Mouse (Mus musculus) ES-Bruce4 (cell line): Measurements from ENCODE around the gene Ltc4s. TPM values are rescaled to one million over a fixed set of nuclear protein-coding genes. Genes with fewer than 3 reads are reported as not detected.

ENCODE experiments used
- H3K27ac ChIP-seq: 2 replicates; pipeline ENCODE4 v1.5.1; 2012; ENCODE audit warnings: low read length, inconsistent platforms; ENCODE audit not compliant: insufficient read depth
- H3K27me3 ChIP-seq: 2 replicates; pipeline ENCODE4 v1.6.1; 2012; ENCODE audit warnings: mild to moderate bottlenecking, low read length, inconsistent platforms; ENCODE audit not compliant: control insufficient read depth, poor library complexity, insufficient read depth, severe bottlenecking
- H3K36me3 ChIP-seq: 2 replicates; pipeline ENCODE4 v1.6.1; 2012; ENCODE audit warnings: inconsistent platforms, mild to moderate bottlenecking, low read length, moderate library complexity; ENCODE audit not compliant: control insufficient read depth, poor library complexity, insufficient read depth, severe bottlenecking
- H3K4me1 ChIP-seq: one replicate; pipeline ENCODE4 v1.8.1; 2011; ENCODE audit warnings: low read length; ENCODE audit not compliant: control insufficient read depth, insufficient read depth
- H3K4me3 ChIP-seq: 2 replicates; pipeline ENCODE4 v1.5.1; 2011; ENCODE audit warnings: low read depth, mild to moderate bottlenecking, low read length
- H3K9ac ChIP-seq: 2 replicates; pipeline ENCODE4 v1.6.1; 2012; ENCODE audit warnings: low read depth, mild to moderate bottlenecking, inconsistent platforms; ENCODE audit not compliant: poor library complexity, severe bottlenecking
- H3K9me3 ChIP-seq: replicated peaks from 2 replicates; pipeline ENCODE4 v1.6.1; 2012; ENCODE audit warnings: mild to moderate bottlenecking, low read length, inconsistent platforms; ENCODE audit not compliant: control insufficient read depth, poor library complexity, insufficient read depth, severe bottlenecking
- CTCF ChIP-seq: IDR thresholded peaks from one replicate; pipeline ENCODE4 v1.8.1; 2011; ENCODE audit warnings: low read depth, low read length
- EP300 ChIP-seq: IDR thresholded peaks from 2 replicates; pipeline ENCODE4 v1.6.1; 2011; ENCODE audit warnings: low read depth, low read length; ENCODE audit not compliant: insufficient read depth
- POLR2A ChIP-seq: IDR thresholded peaks from one replicate; pipeline ENCODE4 v1.8.1; 2011; ENCODE audit warnings: low read length; ENCODE audit not compliant: insufficient read depth
- polyA plus RNA-seq: library from polyadenylated mRNA; stranded (reverse); fragments of >200 nt; gene quantifications from 2 replicates; pipeline ENCODE4 v1.2.4, GENCODE M21; 2011; ENCODE audit warnings: low read depth; ENCODE audit not compliant: missing spikeins, insufficient read depth, insufficient read length

Ltc4s gene
- polyA plus RNA-seq, 1 experiment, result 2.7 TPM

GRCm38 (mm10) chr11:50269163-50269562 lies 30.7 kb upstream of the Ltc4s start:
- Histone ChIP-seq H3K4me3 (no peak overlapping the region), H3K27me3 (no peaks in the 10 kb centered on the region), H3K9ac (no peak overlapping the region), H3K4me1 (peaks cover 3% of the 10 kb centered on the region), H3K36me3 (peaks cover 10% of the 10 kb centered on the region), H3K27ac (no peak overlapping the region), H3K9me3 (no peaks in the 10 kb centered on the region)
- TF ChIP-seq EP300 (no peak), CTCF (no peak), POLR2A (no peak)

DNA sequence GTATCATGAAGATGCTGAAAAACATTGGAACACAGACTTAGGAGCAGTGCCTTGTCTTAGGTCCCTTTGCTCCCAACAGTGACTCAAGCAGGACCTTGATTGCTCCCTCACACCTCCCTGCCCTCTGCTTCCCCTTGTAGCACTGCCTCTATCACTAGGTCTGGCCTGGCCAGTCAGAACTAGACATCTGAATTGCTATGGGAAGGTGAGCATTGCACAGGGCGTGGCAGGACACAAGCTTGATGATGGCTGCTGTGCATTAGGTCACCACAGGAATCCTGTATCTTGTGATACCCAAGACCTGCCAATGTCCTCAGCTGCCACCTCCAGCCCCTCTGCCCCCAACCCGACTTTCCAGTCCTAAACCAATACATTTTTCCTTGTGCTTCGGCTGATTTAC lies 28.6 kb upstream of the Ltc4s start:
- no peak overlapping the region for H3K9ac ChIP-seq

GRCm38 (mm10) chr11:50265931-50266330 lies 27.5 kb upstream of the Ltc4s start:
- no peak overlapping the region for H3K27ac ChIP-seq
- no peak for TF ChIP-seq EP300
- TF ChIP-seq POLR2A, result no peak
- TF ChIP-seq CTCF, result no peak
- no peak overlapping the region for H3K4me3 ChIP-seq
- no peaks in the 10 kb centered on the region for H3K27me3 ChIP-seq
- H3K4me1 ChIP-seq, result peaks cover 3% of the 10 kb centered on the region
- H3K36me3 ChIP-seq, result peaks cover 10% of the 10 kb centered on the region
- no peak overlapping the region for H3K9ac ChIP-seq
- no peaks in the 10 kb centered on the region for H3K9me3 ChIP-seq

More for the DNA sequence above, 28.6 kb upstream of the Ltc4s start:
- no peaks in the 10 kb centered on the region for H3K9me3 ChIP-seq
- H3K4me3 ChIP-seq, result no peak overlapping the region
- no peak for TF ChIP-seq CTCF
- TF ChIP-seq POLR2A, result no peak
- TF ChIP-seq EP300, result no peak
- H3K4me1 ChIP-seq, result peaks cover 3% of the 10 kb centered on the region
- no peaks in the 10 kb centered on the region for H3K27me3 ChIP-seq
- H3K36me3 ChIP-seq, result peaks cover 10% of the 10 kb centered on the region
- H3K27ac ChIP-seq, result no peak overlapping the region

- peaks cover 3% of the 10 kb centered on the region for H3K4me1 ChIP-seq
- no peak overlapping the region for H3K4me3 ChIP-seq
- no peak overlapping the region for H3K27ac ChIP-seq
- H3K27me3 ChIP-seq, result no peaks in the 10 kb centered on the region
- H3K9ac ChIP-seq, result no peak overlapping the region
- peaks cover 13% of the 10 kb centered on the region for H3K36me3 ChIP-seq
- H3K9me3 ChIP-seq, result no peaks in the 10 kb centered on the region
- no peak for TF ChIP-seq CTCF
- no peak for TF ChIP-seq POLR2A
- no peak for TF ChIP-seq EP300
Observed at GRCm38 (mm10) chr11:50263198-50263597, 24.8 kb upstream of the Ltc4s start.

- Histone ChIP-seq H3K9me3 (no peaks in the 10 kb centered on the region), H3K4me1 (peaks cover 2% of the 10 kb centered on the region), H3K27me3 (no peaks in the 10 kb centered on the region), H3K4me3 (no peak overlapping the region), H3K27ac (no peak overlapping the region), H3K36me3 (peaks cover 13% of the 10 kb centered on the region), H3K9ac (no peak overlapping the region)
- no peak for TF ChIP-seq POLR2A
- no peak for TF ChIP-seq EP300
- TF ChIP-seq CTCF, result peak; percentile 64
Observed at GRCm38 (mm10) chr11:50262020-50262419, 23.6 kb upstream of the Ltc4s start.

- H3K27ac ChIP-seq, result no peak overlapping the region
- H3K4me1 ChIP-seq, result no peaks in the 10 kb centered on the region
- no peaks in the 10 kb centered on the region for H3K9me3 ChIP-seq
- TF ChIP-seq EP300, result no peak
- peaks cover 2% of the 10 kb centered on the region; the same call in 1 of the 2 replicates for H3K36me3 ChIP-seq
- H3K9ac ChIP-seq, result no peak overlapping the region
- H3K27me3 ChIP-seq, result no peaks in the 10 kb centered on the region
- no peak overlapping the region for H3K4me3 ChIP-seq
Observed at GRCm38 (mm10) chr11:50258310-50258709, 19.9 kb upstream of the Ltc4s start.
